Mouse (Mus musculus) hematopoietic stem cell, adult 5-6 weeks (primary cell): ENCODE measurements at regions not wholly inside any gene's neighbourhood (a gene's known extent, or its start where the extent isn't known, plus 50 kb on each side); places are given as distances from the start of the nearest gene placed in this dataset.

Experiments used
- ATAC-seq, 2 experiments: fragments of 125-278 bp in 1 of 2; replicated peaks in 1 of 2; 2 replicates each; pipeline ENCODE4 v1.8.0; 2016 to 2017; ENCODE audit warnings: inconsistent platforms in 2 of 2, mild to moderate bottlenecking in 2 of 2, moderate number of reproducible peaks in 2 of 2, low read depth in 1 of 2, moderate TSS enrichment in 1 of 2; ENCODE audit not compliant: low FRiP score in 2 of 2, poor library complexity in 2 of 2, severe bottlenecking in 2 of 2, insufficient read depth in 1 of 2, low TSS enrichment in 1 of 2

DNA sequence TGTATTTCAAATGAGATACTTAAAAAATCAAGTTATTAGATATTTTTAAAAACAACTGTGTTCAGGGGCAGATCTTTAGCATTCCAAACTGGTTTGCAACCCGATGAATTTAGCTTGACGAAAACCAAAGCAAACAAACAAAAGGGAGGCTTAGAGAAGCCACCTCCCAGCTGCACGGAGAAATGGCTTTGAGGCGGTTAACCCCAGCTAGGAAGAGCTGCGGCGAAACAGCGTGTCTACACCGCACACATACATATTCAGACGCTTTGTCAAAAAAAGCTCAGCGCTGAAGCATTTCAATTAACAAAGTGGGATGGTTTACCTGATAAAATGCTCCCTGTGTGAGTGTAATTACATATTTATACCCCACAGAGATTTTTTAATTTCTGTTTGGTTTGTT is 123.0 kb upstream of the Ap5m1 start:
- no peak for ATAC-seq

DNA sequence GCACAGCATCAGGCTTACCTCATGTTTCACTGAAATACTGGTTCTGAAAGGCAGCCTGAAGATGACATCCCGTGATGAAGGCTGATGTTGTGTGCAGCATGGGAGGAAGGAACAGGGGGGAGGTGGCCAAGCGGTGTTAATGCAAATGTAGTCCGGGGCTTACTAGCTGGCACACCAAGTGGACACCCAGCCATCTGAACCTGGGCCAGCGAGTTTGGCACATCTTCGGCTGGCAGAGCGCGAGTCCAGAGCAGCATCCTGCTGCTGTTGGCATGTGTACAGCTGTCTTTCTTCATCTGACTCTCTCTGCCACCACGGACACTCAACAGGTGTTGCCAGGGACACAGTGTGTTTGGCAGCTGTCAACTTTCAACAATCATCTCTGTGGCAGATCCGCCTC is 135.0 kb upstream of the Ap5m1 start:
- no peak for ATAC-seq

DNA sequence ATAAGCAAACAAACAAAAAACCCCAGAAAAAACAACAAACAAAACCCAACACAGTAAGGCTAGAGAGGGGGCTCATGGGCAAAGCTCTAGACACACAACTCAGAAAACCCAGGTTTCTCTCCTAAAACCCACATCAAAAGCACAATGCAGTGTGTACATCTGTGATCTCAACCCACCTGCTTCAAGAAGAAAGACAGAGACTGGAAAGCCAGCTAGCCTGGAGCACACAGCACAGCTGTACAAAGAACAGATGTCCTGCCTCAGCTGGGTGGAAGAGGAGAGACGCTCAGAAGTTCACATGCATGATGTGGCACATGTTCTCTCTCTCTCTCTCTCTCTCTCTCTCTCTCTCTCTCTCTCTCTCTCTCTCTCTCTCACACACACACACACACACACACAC is 140.0 kb upstream of the Ap5m1 start:
- no peak for ATAC-seq

DNA sequence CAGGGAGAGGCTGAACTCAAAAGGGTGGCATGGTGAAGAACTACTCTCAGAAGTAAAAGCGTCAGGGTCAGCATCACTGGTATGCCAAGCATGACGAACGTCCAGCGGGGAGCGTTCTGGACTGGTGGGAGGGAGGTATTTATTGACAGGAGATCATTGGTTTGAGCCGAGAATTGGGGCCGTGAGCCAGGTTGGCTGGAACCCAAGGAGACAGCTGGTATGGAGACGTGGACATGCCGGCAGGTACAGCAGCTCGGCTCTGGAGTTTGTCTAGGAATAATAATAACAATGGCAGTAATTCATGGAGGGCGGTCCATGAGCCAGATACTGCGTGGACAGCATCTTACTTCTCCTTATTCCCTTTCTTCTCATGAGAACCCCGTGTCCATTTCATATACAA is 156.5 kb upstream of the Ap5m1 start:
- ATAC-seq: no peak

DNA sequence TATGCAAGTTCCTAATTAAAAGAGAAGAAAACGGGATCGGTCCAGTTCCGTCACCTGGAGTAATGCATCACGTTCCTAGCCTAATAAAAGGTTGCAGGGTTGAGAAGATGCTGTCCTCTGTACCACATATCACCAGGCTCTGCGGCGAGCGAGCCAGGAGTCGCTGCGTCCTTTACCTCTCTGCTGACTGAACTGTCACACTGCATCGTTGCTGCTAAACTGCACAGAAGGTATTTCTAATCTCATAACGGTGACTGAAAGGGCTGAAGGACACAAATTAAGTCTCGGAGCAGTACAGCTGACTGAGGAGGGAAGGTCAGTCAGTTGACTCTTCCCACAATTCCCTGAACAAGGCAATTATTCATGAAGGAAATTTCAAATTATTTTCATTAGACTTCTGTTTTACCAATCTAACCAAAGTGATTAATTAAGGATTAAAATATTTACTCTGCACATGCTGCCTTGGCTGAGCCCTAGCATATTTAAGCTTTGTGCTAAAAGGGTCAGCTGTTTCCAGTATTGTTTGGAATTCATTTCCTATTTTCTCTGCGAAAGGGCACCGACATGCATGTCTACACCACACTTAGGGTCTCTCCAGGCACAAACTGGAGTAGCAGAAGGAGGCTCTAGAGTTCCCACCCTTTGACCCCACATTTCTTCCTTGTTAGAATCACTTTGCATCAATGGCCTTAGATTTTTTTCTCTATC is 157.8 kb upstream of the Ap5m1 start:
- no peak for ATAC-seq

DNA sequence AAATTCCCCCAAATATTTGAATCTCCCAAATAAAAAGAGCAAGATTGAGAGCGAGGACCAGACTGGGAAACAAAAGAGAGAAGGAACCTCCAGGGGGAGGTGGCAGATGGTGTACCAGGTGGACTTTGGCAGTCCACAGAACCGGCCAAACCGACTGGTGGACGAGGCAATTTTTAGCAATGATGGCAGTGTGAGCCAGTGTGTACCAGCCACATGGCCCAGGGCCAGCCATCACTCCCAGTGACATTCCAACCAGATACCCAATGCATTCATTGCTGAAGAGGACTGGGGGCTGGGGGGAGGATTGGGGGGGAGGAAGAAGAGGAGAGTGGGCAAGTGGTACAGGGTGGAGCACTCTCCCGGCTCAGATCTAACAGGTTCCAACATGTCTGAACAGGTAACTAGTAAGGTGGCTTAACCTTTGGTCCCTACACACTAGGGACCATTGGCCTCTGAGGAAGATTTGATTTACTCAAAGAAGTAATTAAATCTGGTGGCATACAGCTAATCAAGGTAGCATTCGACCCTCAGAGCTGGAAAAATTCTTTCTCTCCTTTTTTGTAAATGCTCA is 158.4 kb upstream of the Ap5m1 start:
- ATAC-seq: no peak

DNA sequence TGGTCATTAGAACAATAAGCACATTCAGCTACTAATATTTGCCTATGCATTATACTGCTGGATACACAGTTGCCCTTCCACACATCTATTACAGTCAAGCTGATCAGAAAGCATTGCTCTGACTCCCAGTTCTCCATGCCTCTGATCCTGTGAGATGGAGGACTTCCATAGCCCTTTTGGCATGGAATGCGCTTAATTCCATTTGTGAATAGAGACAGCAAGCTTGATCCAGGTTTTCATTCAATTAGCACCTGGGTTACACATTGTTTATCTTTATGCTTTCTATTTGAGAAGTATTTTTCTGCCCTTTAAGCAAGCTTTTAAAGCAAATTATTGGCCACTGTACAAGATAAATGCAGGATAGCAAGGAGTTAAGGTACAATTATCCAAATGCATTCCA is 158.9 kb upstream of the Ap5m1 start:
- no peak for ATAC-seq

DNA sequence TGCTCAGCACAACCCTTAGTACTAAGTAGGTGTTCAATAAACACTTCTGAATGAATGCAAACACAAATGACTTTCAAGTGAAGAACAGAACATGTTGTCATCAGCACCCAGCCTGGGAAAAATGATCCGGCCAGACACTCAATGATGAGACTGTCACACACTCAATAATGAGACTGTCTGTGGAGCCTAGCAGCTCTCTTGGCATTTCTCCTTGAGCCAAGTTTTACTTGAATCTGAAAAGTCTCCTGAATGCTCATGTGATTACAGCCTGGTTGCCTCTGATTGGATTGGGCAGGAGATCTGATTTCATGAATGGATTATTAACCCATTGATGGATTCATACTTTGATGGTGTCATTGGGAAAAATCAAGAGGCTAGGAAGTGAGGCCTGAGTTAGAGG is 161.3 kb upstream of the Ap5m1 start:
- ATAC-seq: no peak

DNA sequence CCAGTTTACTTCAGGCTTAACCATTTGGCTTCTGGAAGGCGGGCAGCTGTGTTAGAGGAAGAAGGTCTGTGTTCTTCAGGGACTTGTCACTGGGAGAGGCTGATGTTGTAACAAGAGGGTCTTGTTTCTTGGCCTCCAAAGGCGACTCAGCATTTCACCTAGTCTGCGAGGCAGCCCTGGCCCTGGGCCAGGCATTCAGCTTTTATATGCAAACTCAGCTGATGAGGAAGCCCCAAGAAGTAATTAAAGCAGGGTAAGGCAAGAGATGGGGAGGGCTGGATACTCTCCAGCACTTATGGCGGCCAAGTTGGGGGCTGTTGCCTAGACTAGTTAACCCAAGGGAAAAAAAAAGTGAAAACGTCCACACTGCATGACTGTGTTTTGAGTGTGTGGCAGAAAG is 162.4 kb upstream of the Ap5m1 start:
- no peak for ATAC-seq

DNA sequence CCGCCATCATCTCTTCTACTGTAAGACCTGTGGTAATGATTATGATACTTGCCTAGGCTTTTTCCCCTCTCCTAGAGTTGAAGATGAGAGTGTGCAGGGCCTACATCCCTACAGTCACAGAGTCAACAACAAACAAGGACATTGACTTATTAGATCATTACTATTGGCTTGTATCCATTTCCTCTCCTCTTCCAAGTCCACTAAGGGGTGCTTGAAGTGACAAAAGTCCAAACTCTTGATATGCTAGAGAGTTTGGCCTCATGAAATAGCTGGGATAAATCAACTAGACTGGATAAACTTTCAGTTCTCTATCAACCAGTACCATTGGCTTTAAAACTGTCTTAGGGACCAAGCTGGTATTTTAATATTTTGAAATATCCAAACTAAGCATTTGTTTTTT is 165.7 kb upstream of the Ap5m1 start:
- ATAC-seq: no peak

DNA sequence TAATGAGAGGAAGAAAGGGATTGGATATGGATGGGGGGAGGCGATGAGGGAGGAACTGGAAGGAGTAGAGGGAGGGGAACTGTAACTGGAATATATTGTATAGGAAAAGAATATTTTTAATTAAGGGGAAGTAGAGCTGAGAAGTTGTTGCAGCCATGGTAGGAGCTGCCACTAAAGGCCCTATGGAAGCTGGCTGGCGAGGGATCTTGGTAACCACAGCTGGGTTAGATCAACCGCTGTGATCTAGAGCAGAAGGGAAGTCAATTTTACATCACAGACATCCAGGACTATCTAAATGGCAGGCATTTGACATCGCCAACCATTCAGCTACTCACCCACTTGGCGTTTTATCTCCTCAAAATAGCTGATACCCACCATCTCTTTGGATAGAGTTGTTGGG is 168.8 kb upstream of the Ap5m1 start:
- no peak for ATAC-seq

DNA sequence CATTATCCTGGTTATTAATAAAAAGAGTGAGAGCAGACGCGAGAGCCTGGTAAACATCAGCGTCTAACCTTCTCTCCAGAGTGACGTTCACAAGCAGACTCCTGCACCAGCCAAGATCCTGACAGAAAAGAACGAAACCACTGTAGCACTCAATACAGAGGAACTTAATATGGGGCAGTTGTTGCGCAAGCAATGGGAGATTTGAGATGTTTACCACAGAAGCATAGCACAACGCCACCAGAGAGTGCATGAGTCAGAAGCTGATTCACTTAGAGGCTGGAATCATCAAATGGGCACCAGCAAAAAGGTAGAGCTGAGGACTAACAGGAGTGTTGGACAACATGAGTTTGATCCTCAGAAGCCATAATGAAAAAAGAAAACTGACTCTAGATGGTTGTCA is 169.7 kb upstream of the Ap5m1 start:
- no peak for ATAC-seq

DNA sequence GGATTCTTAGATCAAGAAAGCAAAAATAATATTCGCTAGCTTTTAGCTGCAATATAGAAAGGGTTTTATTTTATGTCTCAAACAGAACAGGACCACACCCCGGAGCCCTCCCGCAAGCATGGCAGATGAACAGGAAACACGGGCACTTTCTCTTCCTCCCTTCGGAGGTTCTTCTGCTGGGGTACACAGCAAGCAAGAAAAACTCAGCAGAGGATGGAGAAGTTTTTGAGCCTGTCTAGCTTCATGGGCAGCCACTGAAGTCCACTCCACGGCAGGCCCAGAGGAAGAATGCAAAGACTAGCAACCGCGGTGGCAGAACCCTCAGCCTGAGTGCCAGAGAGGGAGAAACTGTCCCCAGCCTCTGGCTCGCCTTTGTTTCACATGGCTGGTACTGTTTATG is 174.7 kb upstream of the Ap5m1 start:
- no peak; a peak in 1 of 4 replicates for ATAC-seq

DNA sequence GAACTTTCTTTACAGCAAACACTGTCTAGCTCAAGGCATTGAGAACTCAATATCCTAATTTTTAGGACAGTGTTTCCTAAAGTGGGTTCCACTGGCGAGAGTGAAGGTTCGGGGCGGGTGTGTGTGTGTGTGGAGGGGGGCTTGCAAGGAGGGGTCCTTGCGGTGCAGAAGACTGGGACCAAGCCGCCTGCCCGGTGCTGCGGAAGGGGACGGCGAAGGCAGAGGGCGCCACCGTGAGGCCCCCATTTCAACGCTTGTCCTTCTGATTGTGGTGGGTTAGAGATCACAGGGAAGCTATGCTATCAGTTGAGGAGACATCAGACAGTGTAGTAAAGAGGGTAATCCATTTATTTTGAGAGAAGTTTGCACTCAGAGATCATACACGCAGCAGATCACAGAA is 176.9 kb upstream of the Ap5m1 start:
- ATAC-seq: no peak

DNA sequence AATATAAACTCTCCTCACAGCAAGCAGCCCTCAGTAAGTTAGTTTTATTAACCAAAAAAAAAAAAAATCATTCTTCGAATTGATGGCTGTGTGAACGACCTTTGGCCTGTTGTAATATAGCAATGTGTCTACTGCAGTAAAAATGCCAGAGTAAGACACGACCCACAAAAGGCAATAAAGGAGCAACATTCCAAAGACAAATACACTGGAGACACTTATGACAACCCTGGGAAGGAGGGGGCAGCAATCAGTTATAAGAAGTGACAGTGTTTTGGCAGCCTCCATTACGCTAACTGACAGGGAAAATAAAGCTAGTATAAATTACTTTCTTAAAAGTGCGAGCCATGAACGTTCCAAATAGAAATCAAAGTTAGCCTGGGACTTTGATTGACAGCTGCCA is 185.9 kb upstream of the Ap5m1 start:
- ATAC-seq: no peak

DNA sequence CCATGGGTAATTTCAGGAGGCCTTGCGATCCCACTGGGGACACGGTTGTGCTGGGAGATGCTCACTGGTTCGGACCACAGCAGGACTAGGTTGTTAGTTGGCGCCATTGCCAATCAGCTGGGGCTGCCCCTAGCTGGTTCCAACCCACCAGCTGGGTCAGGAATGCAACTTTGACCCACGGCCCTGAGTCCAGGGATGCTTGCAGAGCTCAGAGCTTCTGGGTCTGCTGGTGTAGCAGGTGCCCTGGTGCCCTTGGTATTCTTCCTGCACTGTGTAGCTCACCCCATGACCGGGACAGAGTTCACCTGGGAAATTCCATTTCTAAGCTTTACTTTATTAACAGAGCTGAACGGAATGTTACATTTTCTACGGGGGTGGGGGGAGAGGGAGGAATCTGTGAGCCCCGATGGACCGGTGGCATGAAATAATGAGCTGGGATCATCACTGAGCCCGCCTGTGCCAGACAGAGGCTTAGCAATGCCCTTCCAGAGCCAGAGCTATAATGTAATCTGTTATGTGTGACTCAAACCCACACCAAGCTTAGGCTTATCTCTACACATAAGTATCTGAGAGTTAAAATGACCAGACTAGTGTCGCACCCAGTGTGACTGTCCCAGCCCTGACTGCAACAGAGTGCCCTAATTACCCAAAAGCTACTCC is 187.8 kb upstream of the Ap5m1 start:
- ATAC-seq: no peak

DNA sequence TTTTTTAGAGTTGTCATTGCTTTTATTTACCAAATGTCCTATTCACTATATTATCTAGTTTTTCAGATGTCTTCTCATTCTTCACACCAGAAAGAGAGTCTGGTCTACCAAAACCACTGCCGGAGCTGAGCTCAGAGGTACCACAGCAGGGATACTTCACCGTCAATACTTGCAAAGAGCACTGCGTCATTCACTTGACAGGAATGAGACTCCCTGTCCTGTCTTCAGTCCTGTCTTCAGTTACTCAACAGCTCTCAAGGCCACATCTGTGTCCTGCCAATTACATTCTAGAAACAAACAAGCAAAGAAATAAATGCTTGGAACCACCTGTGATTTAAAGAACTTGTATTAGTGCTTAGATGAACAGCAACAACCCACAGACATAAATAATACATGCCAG is 194.6 kb upstream of the Ap5m1 start:
- no peak for ATAC-seq

DNA sequence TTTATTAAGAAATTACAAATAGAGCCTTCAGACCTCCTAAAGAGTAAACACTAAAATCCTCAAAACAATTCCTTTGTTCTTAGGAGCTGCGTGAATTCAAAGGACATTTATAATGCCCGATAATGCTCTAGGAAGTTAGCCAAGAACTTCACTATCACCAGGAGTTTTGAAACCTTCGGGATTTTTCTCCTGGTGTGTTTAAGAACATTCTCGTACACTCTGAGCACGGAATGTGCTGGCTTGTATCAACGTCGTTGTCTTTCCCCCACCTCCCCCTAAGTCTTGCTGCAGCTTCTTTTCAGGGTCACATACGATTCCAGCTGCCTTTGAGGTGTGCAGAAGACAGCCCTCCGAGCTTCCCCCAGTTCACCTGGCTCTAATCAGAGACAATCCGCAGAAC is 195.9 kb upstream of the Ap5m1 start:
- no peak for ATAC-seq

DNA sequence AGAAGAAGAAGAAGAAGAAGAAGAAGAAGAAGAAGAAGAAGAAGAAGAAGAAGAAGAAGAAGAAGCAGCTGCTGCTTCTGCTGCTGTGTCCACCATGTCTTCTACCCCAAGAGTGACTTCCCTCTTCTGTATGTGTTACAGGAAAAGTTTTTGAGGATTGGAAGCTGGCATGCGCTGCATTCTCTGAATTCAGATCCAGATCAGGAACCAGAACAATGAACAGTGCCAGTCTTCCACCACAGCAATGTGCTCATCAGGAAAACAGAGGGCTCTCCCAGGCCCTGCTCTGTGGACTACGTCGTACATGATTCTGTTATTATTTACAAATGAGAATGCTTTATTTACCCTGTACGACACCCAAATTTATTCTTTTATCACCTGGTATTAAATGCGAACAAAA is 181.8 kb upstream of the Otx2 start:
- no peak for ATAC-seq
